Mouse (Mus musculus) limb, embryonic 11.5 days (tissue): ENCODE measurements around the gene Plekha6. TPM values are rescaled to one million over a fixed set of nuclear protein-coding genes. Genes with fewer than 3 reads are reported as not detected.

Source experiments
- ATAC-seq: fragments of 200-750 bp; cut with Nextera tagmentation; 2 replicates; pipeline ENCODE4 v1.8.0; 2017; ENCODE audit warnings: low read depth; ENCODE audit not compliant: insufficient number of reproducible peaks, low FRiP score, low TSS enrichment
- DNase-seq: peaks from one replicate; pipeline ENCODE4 v3.0.0-alpha.2; 2015; ENCODE audit warnings: low spot score
- H3K27ac ChIP-seq: fragments of 300-500 bp; sonication (generic); replicated peaks from 2 replicates; pipeline ENCODE4 v1.5.1; 2014; ENCODE audit warnings: low read depth, mild to moderate bottlenecking, low read length
- H3K27me3 ChIP-seq: fragments of 300-500 bp; sonication (generic); 2 replicates; pipeline ENCODE4 v1.6.1; 2014; ENCODE audit warnings: mild to moderate bottlenecking, low read length, mixed read lengths; ENCODE audit not compliant: control insufficient read depth, insufficient read depth
- H3K36me3 ChIP-seq: fragments of 300-500 bp; sonication (generic); 2 replicates; pipeline ENCODE4 v1.6.1; 2014; ENCODE audit warnings: mild to moderate bottlenecking, low read length, moderate library complexity, mixed read lengths; ENCODE audit not compliant: control insufficient read depth, insufficient read depth
- H3K4me1 ChIP-seq: fragments of 300-500 bp; sonication (generic); 2 replicates; pipeline ENCODE4 v1.6.1; 2014; ENCODE audit warnings: low read length, mixed read lengths; ENCODE audit not compliant: control insufficient read depth, insufficient read depth
- H3K4me2 ChIP-seq: fragments of 300-500 bp; sonication (generic); 2 replicates; pipeline ENCODE4 v1.6.1; 2014; ENCODE audit warnings: low read depth, mild to moderate bottlenecking, moderate library complexity; ENCODE audit not compliant: severe bottlenecking
- H3K4me3 ChIP-seq: fragments of 300-500 bp; sonication (generic); 2 replicates; pipeline ENCODE4 v1.5.1; 2014; ENCODE audit warnings: low read depth, low read length
- H3K9ac ChIP-seq: fragments of 300-500 bp; sonication (generic); 2 replicates; pipeline ENCODE4 v1.6.1; 2014; ENCODE audit warnings: mild to moderate bottlenecking, low read length
- H3K9me3 ChIP-seq: fragments of 300-500 bp; sonication (generic); 2 replicates; pipeline ENCODE4 v1.6.1; 2016; ENCODE audit warnings: low read length; ENCODE audit not compliant: control insufficient read depth
- whole genome bisulfite sequencing: fragments of 180-500 bp; shearing (Covaris S2); extraction: QIAGEN DNeasy Blood & Tissue Kit; methylation state at CpG from one replicate; pipeline ENCODE4 v1.1.7; 2014; 5-methylcytosine and 5-hydroxymethylcytosine counted together
- polyA plus RNA-seq: library from polyadenylated mRNA; unstranded; fragments of >200 nt; fragmentation: Nextera tagmentation; extraction: Ambion mirVana; gene quantifications from 2 replicates; pipeline ENCODE4 v1.2.1, GENCODE M21; 2014

Gene Plekha6
- polyA plus RNA-seq, 1 experiment from 2014 or later: 0.75 TPM

- no peak for ATAC-seq
- Histone ChIP-seq H3K4me1 (peaks cover 7% of the 10 kb centered on the region), H3K9ac (no peak overlapping the region; the same call in 1 of the 2 replicates), H3K9me3 (no peaks in the 10 kb centered on the region), H3K27me3 (peaks cover 18% of the 10 kb centered on the region), H3K36me3 (no peaks in the 10 kb centered on the region), H3K27ac (no peak overlapping the region), H3K4me2 (peak overlapping the region; percentile 89), H3K4me3 (peak overlapping the region; percentile 26)
- DNase-seq: peak; percentile 58
- WGBS: under 1% methylated on average over 23 of the region's 25 CpGs
Observed at GRCm38 (mm10) chr1:133182016-133182705, 18.2 kb downstream of the Plekha6 start.

DNA sequence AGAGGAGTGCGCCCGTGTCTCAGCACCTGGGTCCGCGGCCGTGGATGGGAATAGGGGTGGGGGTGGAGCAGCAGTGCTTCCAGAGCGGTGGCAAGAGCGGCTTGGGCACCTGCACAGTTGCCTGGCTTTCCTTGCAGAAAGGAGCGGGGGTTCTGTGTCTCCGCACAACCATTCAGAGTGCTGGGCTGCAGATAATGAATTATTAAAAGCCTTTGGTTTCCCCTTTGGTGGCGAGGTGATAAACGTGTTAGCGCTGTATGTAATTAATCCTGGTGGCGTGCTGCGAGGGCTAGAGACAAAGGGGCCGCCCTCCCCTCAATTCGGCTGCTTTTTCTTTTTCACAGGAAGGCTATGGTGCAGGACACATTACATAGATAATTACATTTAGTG is 18.7 kb downstream of the Plekha6 start:
- H3K4me1 ChIP-seq: peaks cover 7% of the 10 kb centered on the region
- peaks cover 18% of the 10 kb centered on the region for H3K27me3 ChIP-seq
- under 1% methylated on average over 16 of the region's 16 CpGs for WGBS
- DNase-seq (no peak), ATAC-seq (no peak)
- peak overlapping the region; percentile 21 for H3K4me3 ChIP-seq
- no peaks in the 10 kb centered on the region for H3K36me3 ChIP-seq
- no peak overlapping the region; the same call in 1 of the 2 replicates for H3K9ac ChIP-seq
- H3K9me3 ChIP-seq: no peaks in the 10 kb centered on the region
- H3K27ac ChIP-seq: no peak overlapping the region
- peak overlapping the region; percentile 67 for H3K4me2 ChIP-seq

GRCm38 (mm10) chr1:133183141-133183925 is 19.3 kb downstream of the Plekha6 start:
- H3K9me3 ChIP-seq: no peaks in the 10 kb centered on the region
- H3K4me3 ChIP-seq: no peak overlapping the region
- ATAC-seq: no peak
- 21% methylated on average over 16 of the region's 16 CpGs for WGBS
- peaks cover 13% of the 10 kb centered on the region for H3K4me1 ChIP-seq
- H3K4me2 ChIP-seq: peak overlapping the region; percentile 67; the same call in 1 of the 2 replicates
- no peak overlapping the region for H3K27ac ChIP-seq
- DNase-seq: no peak
- H3K27me3 ChIP-seq: peaks cover 18% of the 10 kb centered on the region
- no peaks in the 10 kb centered on the region for H3K36me3 ChIP-seq
- H3K9ac ChIP-seq: no peak overlapping the region

DNA sequence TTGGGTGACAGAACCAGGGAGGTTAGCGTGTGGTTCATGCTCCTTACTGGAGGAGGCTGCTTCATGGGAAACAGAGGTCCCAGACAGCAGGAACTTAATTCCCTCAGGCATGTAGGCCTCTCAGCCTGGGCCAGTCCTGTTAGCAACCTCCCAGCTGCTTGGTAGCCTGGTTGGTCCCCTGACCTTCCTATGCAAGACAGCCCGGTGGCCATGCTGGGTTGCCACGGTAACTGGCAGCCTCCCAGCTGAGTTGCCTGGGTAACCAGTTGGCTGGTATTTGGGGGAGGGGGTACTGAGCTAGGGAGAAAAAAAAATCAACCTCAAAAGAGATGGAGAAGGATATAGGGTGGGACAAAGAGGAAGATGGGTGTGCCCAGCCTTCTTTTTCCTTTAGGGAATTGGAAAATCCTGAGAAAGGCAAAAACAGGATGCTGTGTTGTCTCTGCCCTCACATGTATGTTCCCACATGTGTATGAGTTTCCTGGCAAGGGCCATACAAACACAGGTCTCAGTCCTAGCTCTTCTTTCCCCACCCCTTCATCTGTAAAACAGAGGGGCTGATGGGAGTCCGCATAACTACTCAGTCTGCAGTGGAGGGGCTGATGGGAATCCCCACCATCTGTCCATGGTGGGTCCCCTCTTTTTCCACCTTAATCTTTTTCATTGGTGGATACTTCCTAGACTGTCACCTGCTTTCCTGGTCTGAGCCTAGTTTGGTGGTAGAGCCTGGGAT is 24.1 kb downstream of the Plekha6 start:
- peak; percentile 69 for ATAC-seq
- 16% methylated on average over 4 of the region's 4 CpGs for WGBS
- Histone ChIP-seq H3K4me2 (no peak overlapping the region), H3K4me3 (no peak overlapping the region), H3K27ac (peak overlapping the region; percentile 44; the same call in 1 of the 2 replicates), H3K27me3 (0 out of 2 replicates have a peak, but pooled peaks cover 1% of the 10 kb centered on the region), H3K9me3 (no peaks in the 10 kb centered on the region), H3K9ac (no peak overlapping the region), H3K36me3 (no peaks in the 10 kb centered on the region), H3K4me1 (peaks cover 5% of the 10 kb centered on the region)
- DNase-seq: peak; percentile 79

DNA sequence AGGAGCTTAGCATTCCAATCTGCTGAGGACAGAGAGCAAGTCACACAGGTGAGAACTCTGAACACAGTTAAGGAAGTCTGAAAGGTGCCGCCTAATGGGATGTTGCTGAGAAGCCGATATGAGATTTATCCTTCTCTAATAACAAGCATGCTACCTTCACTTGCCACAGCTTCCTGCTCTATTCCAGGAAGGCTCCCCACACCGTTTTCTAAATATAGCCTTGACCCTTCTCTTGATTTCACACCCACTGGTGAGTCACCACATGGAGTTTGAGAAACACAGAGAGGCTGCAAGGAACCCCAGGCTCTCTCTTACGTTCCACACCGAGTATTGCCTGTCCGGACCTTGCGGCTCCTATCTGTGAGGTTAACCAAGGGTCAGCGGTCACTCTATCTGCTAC is 24.7 kb downstream of the Plekha6 start:
- Histone ChIP-seq H3K4me2 (no peak overlapping the region), H3K9ac (no peak overlapping the region), H3K27ac (no peak overlapping the region), H3K27me3 (no peaks in the 10 kb centered on the region), H3K9me3 (no peaks in the 10 kb centered on the region), H3K36me3 (no peaks in the 10 kb centered on the region), H3K4me1 (peaks cover 5% of the 10 kb centered on the region), H3K4me3 (no peak overlapping the region)
- no peak for DNase-seq
- WGBS: 94% methylated on average over 8 of the region's 8 CpGs
- no peak for ATAC-seq

DNA sequence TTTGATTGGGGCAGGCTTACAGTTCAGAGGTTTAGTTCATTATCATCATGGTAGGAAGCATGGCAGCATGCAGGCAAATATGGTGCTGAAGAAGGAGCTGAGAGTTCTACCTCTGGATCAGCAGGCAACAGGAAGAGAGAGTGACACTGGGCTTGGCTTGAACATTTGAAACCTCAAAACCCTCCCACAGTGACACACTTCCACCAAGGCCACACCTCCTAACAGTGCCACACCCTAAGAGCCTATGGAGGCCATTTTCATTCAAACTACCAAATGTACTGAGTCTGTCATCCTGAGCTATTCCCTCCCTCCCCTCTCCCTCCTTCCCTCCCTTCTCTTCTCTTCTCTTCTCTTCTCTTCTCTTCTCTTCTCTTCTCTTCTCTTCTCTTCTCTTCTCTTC is 25.5 kb downstream of the Plekha6 start:
- no peak overlapping the region for H3K9ac ChIP-seq
- ATAC-seq (no peak), DNase-seq (no peak)
- no peaks in the 10 kb centered on the region for H3K27me3 ChIP-seq
- no peak overlapping the region for H3K27ac ChIP-seq
- H3K4me1 ChIP-seq: peaks cover 5% of the 10 kb centered on the region
- no peak overlapping the region for H3K4me3 ChIP-seq
- no peaks in the 10 kb centered on the region for H3K36me3 ChIP-seq
- no peak overlapping the region for H3K4me2 ChIP-seq
- no peaks in the 10 kb centered on the region for H3K9me3 ChIP-seq

DNA sequence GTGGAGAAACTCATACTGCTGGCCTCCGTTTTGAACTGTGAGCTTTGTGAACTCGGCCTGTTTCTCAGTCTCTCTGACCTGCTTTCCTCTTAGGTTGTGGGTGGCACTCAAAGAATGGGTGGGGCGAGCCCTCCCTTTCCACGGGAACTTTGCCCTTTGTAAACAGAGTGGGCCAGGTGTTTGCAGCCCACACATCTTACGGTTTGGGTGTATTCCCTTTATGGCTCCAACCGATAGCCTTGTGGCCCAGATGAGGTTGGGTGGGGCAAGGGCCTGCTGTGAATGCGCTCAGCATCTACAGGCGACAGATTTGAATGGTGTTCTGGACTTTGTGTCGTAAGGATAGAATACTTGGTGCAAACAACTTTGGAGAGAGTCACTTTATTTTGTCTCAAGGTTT is 26.5 kb downstream of the Plekha6 start:
- Histone ChIP-seq H3K4me1 (peaks cover 5% of the 10 kb centered on the region), H3K9me3 (no peaks in the 10 kb centered on the region), H3K36me3 (no peaks in the 10 kb centered on the region), H3K9ac (no peak overlapping the region), H3K27ac (no peak overlapping the region), H3K27me3 (no peaks in the 10 kb centered on the region), H3K4me3 (no peak overlapping the region), H3K4me2 (no peak overlapping the region)
- ATAC-seq (no peak), DNase-seq (no peak)
- 81% methylated on average over 9 of the region's 9 CpGs for WGBS

DNA sequence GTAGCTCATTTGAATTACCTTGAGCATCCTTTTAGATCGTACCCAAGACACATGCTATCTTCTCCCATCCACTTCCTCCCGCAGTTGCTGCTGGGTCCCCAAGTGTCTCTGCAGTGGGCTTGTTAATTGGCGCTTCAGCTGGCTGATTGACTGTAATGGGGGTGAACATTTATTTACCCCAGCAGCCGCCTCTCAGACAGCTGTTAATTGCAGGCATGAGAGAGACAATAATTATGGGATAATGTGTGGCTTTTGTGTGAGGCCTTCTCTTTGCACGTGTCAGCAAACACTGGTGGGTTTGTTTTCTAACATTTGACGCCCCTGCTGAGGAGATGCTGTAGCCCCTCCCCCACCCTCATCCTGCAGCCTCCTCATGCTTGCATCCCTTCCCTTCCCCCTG is 32.2 kb downstream of the Plekha6 start:
- no peaks in the 10 kb centered on the region for H3K36me3 ChIP-seq
- H3K27me3 ChIP-seq: no peaks in the 10 kb centered on the region
- no peak overlapping the region for H3K4me2 ChIP-seq
- ATAC-seq: no peak
- no peaks in the 10 kb centered on the region for H3K9me3 ChIP-seq
- H3K9ac ChIP-seq: no peak overlapping the region
- H3K27ac ChIP-seq: no peak overlapping the region
- H3K4me3 ChIP-seq: no peak overlapping the region
- H3K4me1 ChIP-seq: peaks cover 2% of the 10 kb centered on the region; the same call in 1 of the 2 replicates
- no peak for DNase-seq
- 17% methylated on average over 6 of the region's 6 CpGs for WGBS
